Mouse (Mus musculus) kidney, adult 10 weeks (tissue): ENCODE data around the gene Tshz2. TPM values are rescaled to one million over a fixed set of nuclear protein-coding genes. Genes with fewer than 3 reads are reported as not detected.

ENCODE experiments used
- polyA plus RNA-seq: library from polyadenylated mRNA; stranded (reverse); fragments of 350-450 nt; fragmentation: Illumina TruSeq; extraction: RNeasy Lipid Tissue Mini Kit (QIAGEN cat#74804); gene quantifications from one replicate; pipeline ENCODE4 v1.2.3, GENCODE M21; 2014; ENCODE audit warnings: low read depth, low replicate concordance

Gene Tshz2
- polyA plus RNA-seq, result 9.9 TPM

DNA sequence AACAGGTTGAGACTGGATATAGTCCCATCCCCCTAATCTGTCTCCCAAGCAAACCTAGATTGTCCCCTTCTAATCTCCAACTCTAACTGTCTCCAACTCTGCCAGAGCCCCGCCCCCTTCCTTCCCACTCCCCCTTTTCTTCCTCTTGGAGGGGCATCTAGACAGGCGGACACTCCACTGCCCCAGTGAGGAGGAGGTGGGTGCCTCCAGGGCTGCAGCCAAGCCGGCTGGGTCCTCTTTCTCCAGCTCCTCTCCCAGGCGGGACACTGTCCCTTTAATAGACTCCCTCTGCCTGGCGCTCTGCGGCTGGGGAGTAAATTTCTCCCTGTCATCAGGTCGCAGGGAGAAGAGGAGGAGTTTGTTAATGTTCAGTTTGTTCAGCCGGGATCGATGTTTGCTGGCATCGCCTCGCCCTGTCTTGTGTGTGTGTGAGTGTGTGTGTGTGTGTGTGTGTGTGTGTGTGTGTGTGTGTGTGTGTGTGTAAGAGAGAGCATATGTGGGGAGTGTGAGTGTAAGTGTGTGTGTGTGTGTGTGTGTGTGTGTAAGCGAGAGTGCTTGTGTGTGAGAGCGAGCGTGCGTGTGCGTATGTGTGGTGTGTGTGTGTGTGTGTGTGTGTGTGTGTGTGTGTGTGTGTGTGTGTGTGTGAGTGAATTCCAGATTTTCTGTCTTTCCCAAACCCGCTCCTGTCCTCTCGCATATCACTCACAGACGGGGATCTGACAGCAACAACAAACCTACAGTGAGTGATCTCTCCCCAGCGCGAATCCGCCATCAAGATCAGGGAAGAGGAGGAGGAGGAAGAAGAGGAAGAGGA is at the start of gene Tshz2:
TSS of gene Tshz2 (plus strand) at position 676 of the 814 bp plus-strand sequence.

DNA sequence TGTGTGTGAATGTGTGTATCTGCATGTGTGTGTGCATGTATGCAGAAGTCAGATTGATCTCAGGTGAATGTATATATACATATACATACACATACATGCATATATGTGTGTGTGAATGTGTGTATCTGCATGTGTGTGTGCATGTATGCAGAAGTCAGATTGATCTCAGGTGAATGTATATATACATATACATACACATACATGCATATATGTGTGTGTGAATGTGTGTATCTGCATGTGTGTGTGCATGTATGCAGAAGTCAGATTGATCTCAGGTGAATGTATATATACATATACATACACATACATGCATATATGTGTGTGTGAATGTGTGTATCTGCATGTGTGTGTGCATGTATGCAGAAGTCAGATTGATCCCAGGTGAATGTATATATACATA is 45.2 kb upstream of the Tshz2 start, which contains the start of gene Gm11011:
TSS of gene Gm11011 (minus strand) at position 101 of the 400 bp plus-strand sequence.

Other genes starting within 250 kb of the Tshz2 start
- not detected for gene Gm11011, start 45.3 kb upstream of the Tshz2 start, polyA plus RNA-seq